Mouse (Mus musculus) heart, adult 18-20 months (tissue): ENCODE results near the gene Hdac7. TPM values are rescaled to one million over a fixed set of nuclear protein-coding genes. Genes with fewer than 3 reads are reported as not detected.

Experiments used
- DNase-seq, 2 experiments: peaks; one replicate each; pipeline ENCODE4 v3.0.0; 2021 to 2022; ENCODE audit warnings: mixed read lengths in 1 of 2
- total RNA-seq, 2 experiments: library from RNA; stranded (reverse); gene quantifications; 2 replicates each; pipeline ENCODE4 v1.2.3; 2021

Gene Hdac7
- total RNA-seq, 2 experiments from 2014 or later = 19.3 to 26.3 TPM

- peak; percentile 91 to 93 for DNase-seq
These were observed 76.8 kb downstream of the Hdac7 start, which contains the start of gene Rapgef3 for GRCm38 (mm10) chr15:97767280-97768186. TSS of gene Rapgef3 (minus strand) at chr15:97767972.

DNA sequence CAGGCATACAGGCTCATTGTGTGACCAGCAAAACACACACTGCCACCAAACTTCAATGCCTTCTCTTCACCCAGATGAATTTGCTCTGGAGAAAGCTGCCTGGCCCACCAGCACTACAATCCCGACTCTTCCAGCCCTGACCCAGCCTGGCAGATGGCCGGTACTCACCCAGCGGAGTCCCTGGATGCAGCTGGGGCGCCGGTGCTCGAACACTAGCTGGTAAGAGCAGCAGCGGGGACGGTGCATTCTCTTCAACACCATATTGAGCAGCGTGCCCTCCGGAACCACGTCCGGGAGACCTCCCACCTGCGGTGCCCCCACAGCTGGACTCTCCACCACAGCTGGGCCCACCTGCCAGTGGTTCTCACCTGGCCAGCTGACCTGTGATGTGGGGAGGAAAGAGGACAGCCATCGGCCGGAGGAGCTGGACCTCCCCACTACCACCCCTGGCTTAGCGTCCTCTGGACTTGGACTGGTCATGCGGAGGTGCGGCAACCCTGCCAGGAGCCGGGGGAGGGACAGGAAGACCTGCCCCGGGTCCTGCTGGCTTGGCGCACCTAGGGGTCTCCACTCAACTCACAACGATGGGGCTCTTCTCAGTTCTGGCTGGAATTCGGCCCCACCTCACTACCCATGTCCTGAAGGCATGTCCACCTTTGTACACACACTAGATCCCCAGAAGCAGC lies 77.6 kb downstream of the Hdac7 start:
- no peak for DNase-seq

DNA sequence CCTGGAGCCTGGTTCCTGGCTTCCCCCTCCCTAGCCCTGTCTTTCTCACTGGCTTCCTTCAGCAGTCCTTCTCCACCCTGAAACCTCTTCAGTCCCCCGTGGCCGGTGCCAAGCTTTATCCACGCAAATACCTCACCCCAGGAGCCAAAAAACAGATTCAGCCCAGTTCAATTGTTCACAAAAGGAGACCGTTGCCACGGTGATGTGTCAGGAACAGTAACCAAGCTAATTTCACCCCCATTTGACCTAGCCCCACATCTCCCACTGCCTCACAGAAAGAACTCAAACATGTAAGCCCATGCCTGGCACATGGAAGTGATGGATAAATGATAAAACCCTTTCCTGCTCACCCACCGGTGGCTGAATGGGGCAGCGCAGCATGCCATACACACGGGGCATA lies 78.1 kb downstream of the Hdac7 start:
- no peak for DNase-seq

- DNase-seq = peak in 1 of 2 experiments; percentile 82
These were observed 79.1 kb downstream of the Hdac7 start for GRCm38 (mm10) chr15:97765090-97765794.

GRCm38 (mm10) chr15:97764532-97764931 lies 79.8 kb downstream of the Hdac7 start:
- no peak for DNase-seq

- DNase-seq = no peak
These were observed 80.8 kb downstream of the Hdac7 start for GRCm38 (mm10) chr15:97763256-97764049.

DNA sequence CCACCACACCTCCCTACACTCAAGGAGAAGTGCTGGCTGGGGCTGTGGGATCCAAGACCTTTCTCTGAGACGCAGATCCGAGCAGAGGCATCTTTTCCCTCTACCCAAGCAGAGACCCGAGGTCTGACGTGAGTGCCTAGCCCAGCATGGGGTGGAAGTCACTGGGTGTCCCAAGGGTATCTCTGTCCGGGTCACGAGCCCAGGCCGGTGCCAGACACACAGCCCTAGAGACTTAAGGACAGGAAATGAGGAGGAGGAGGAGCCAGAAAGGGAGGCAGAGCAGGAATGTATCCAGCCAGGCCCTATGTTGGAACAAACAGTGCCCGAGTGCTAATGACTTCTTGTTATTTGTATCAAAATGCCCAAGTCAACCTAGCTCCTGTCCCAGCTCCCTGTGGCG lies 81.6 kb downstream of the Hdac7 start:
- peak; percentile 74 to 90 for DNase-seq

GRCm38 (mm10) chr15:97761438-97761837 lies 82.9 kb downstream of the Hdac7 start:
- DNase-seq = no peak

DNA sequence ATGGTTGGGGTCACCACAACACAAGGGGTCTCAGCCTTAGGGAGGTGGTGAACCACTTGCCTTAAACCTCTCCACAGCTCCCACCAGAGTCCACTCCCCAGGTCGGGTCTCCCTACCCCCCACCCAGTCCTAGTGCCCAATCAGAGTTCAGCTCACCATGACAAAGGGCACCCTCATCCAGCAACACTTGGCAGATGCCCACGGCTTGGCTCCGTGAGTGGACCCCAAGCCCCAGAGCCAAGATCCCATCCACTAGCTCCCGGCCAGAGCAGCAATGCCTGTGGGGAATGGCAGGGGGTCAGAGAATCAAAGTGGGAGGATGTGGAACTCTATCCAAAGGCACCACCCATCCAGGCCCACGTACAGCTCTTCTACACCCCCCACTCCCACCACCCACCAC lies 83.3 kb downstream of the Hdac7 start:
- DNase-seq = no peak

DNA sequence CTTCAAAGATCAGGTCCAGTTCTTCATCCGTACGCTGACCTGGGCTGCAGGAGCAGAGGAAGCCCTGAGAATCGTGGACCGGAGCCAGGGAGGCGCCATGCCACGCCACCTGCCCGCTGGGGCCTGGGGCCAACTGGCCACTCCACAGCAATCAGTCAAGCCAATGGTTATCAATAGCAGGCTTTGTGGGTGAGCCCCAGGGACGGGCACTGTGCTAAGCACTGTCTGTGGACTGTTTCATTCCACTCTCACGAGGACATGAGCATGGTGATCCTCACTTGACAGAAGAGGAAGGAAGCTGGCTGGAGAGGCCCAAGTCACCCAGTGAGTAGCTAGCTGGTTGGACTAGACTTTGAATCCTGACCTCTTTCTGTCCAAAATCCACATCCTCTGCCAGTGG lies 84.3 kb downstream of the Hdac7 start:
- no peak for DNase-seq

- no peak for DNase-seq
These were observed 88.9 kb downstream of the Hdac7 start for GRCm38 (mm10) chr15:97755361-97755760.

DNA sequence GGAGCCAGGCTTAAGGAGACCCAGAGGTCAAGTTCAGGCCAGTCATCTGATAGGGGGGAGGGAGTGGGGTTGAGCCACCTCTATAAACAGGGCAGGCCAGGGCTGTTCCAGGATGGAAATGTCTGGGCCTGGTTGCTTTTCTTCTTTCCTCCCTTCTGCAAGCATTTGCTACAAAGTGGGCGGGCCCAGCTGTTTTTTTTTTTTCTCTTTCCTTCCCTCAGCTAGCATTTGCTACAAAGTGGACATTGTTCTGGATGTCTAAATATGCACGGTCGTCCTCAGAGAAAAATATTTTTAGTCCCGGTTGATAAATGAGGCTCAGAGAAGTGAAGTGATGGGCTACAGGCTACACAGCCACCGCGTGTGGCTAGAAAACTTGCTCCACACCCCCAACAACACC lies 89.8 kb downstream of the Hdac7 start:
- DNase-seq = no peak

DNA sequence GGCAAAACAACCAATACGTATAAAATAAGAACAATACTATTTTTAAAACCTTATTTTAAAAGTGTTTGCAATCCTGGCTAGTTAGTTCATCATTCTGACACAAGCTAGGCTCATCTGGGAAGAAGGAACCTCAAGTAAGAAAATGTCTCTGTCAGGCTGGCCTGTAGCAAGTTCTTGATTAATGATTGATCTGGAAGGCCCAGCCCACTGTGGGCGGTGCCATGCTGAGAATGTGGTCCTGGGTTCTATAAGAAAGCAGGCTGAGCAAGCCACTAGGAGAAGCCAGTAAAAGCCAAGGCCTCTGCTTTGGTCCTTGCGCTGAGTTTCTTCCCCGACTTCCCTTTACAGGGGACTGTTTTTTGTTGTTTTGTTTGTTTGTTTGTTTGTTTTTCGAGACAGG lies 91.8 kb downstream of the Hdac7 start:
- DNase-seq = no peak

- DNase-seq = peak in 1 of 2 experiments; percentile 53
These were observed 92.6 kb downstream of the Hdac7 start for GRCm38 (mm10) chr15:97751676-97752075.

DNA sequence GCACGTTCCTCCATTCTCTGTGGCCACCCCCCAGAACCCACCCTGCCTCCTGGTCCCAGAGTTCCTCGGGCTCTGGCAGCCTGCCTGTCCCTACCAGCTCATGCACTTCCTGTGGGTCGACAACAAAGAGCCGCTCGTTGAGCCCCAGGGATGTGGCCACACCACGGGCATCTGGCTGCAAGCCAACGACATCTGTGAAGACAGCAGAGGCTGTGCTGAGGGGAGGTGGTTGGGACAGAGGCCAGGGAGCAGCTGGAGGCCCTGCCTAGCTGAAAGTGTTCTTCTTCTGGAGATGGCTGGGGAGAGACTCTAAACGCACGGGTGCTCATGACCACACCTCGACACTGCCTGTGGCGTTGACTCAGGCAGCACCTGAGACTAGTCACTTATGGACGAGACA lies 93.6 kb downstream of the Hdac7 start:
- DNase-seq = peak; percentile 59 to 72

DNA sequence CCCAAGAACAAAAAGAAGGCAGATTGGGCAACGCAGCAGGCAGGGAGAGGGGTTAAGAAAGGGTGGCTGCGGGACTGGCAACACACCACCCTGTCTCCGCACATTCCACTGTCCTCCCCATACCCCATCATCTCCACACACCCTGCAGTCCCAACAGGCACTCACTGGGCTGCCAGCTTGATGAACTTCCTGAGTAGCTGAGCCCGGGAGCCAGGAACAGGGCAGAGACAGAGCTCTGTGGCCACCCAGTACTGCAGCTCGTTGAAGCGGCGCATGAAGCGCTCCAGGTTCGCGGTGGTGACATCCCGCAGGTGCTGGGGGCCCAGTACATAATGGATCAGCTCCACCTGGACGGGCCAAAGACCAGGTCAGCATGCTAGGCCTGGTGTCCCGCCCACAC lies 94.5 kb downstream of the Hdac7 start:
- no peak for DNase-seq

DNA sequence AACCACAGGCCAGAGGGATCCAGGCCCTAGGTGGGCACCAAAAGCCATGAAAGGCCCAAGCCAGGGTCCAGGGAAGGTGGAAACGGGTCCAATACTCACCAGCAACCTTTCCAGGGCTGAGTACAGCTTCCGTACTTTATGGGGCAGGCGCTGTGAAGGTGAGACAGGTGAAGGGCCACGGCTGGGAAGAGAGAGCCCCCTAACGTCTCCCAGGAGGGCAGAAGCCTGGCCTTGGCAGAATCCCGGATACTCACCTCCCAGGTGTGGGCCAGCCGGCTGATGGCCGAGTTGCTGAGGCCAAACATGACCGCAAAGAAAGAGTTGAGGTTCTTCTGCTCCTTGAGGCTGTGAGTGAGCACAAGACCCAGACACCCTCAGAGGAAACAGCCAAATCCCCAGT lies 94.9 kb downstream of the Hdac7 start:
- no peak for DNase-seq

- DNase-seq = no peak
These were observed 95.3 kb downstream of the Hdac7 start for GRCm38 (mm10) chr15:97748964-97749363.

GRCm38 (mm10) chr15:97748309-97748708 lies 96.0 kb downstream of the Hdac7 start:
- DNase-seq = no peak

DNA sequence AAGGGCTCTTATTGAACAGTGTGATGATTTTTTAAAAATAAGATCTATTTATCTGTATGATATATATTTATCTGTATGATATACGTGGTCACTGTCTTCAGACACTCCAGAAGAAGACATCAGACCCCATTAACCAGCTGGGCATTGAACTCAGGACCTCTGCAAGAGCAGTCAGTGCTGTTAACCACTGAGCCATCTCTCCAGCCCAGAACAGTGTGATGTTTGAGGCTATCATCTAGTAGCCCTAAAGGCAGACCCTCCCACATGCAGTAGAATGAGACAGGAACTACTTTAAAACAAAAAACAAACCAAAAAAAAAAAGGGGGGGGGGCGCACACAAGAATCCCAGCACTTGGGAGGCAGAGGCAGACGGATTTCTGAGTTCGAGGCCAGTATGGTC lies 96.8 kb downstream of the Hdac7 start:
- DNase-seq = no peak

DNA sequence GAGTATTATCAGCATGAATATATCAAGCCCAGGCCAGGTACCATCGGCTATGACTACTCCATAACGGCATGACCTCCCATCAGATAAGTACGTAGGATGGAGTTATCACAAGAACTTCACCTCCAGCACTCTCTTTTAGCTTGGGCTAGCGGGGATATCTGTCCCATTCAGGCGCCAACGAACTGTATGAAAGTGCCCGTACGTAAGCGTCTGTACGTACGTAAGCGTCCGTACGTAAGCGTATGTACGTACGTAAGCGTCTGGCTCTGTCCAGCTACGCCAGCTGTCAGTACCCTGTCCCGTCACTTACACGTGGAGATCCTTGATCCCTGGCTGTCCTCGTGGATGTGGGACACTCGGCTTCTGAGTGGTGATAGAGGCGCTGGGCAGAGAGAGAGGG lies 97.6 kb downstream of the Hdac7 start:
- DNase-seq = no peak

GRCm38 (mm10) chr15:97746278-97746677 lies 98.0 kb downstream of the Hdac7 start:
- no peak for DNase-seq
